Mouse (Mus musculus): ENCODE measurements at regions not wholly inside any gene's neighbourhood (a gene's known extent, or its start where the extent isn't known, plus 50 kb on each side); places are given as distances from the start of the nearest gene placed in this dataset.

- no peak for DNase-seq
These were observed 88.4 kb upstream of the Opcml start for GRCm38 (mm10) chr9:27702140-27702539.

GRCm38 (mm10) chr9:27704001-27704400 lies 86.6 kb upstream of the Opcml start:
- no peak for DNase-seq

GRCm38 (mm10) chr9:27723840-27724408 lies 66.7 kb upstream of the Opcml start:
- no peak for DNase-seq

- no peak for DNase-seq
These were observed 66.0 kb upstream of the Opcml start for GRCm38 (mm10) chr9:27724576-27724975.

GRCm38 (mm10) chr9:27728652-27729557 lies 61.7 kb upstream of the Opcml start:
- peak; percentile 53 for DNase-seq

GRCm38 (mm10) chr9:27729558-27729889 lies 61.1 kb upstream of the Opcml start:
- no peak for DNase-seq

- DNase-seq, result peak; percentile 63
These were observed 51.3 kb upstream of the Opcml start for GRCm38 (mm10) chr9:27739287-27739686.
